ENCODE assay signal across 11 mouse cellular contexts in genomic region chr15:12857840-12858516, GRCm38 (mm10). TPM values are rescaled to one million over a fixed set of nuclear protein-coding genes. Genes with fewer than 3 reads are reported as not detected.
DNase-seq lines count a peak whose midpoint lies in the region; ATAC-seq and TF ChIP-seq lines count a peak whose summit lies in the region.
"Had no signal": no experiment of that assay in that cellular context is flagged by ENCODE, and none has a peak within 500 bp of the region (broad histone marks: within the 10 kb centered on the region; RNA-seq: fewer than 3 reads in every experiment).

No protein-coding gene starts in this region.

- H3K4me1 ChIP-seq in heart, adult 2 months (ENCODE audit: control insufficient read depth, insufficient read depth, low read length): no peaks in the 10 kb centered on the region
- no peaks in the 10 kb centered on the region for H3K4me1 ChIP-seq in lung, embryonic 14.5 days (ENCODE audit: insufficient read depth)
- H3K4me1 ChIP-seq: hindbrain, embryonic 15.5 days had no signal

- H3K9me3 ChIP-seq in lung, embryonic 14.5 days (ENCODE audit: low read depth, low read length): no peaks in the 10 kb centered on the region
- H3K9me3 ChIP-seq: hindbrain, embryonic 15.5 days had no signal

- intact Hi-C loops in heart, adult 2 months (cut with DNase I): no loop called here
- intact Hi-C loops in heart, postnatal 10 days (cut with DNase I): no loop called here

- no peaks in the 10 kb centered on the region for H3K79me2 ChIP-seq in heart, adult 2 months (replicated peaks; ENCODE audit: control insufficient read depth, insufficient read depth, low read length)

- no peak for TF ChIP-seq EP300 in heart, adult 2 months (IDR thresholded peaks at IDR 0.05; ENCODE audit: insufficient read depth, low read depth, low read length)

- no peak for TF ChIP-seq POLR2A in heart, adult 2 months (IDR thresholded peaks at IDR 0.05; ENCODE audit: insufficient read depth, low read depth, low read length)

- no peak overlapping the region for H3K4me3 ChIP-seq in heart, adult 2 months
- no peak overlapping the region for H3K4me3 ChIP-seq in lung, embryonic 14.5 days (ENCODE audit: low read depth, low read length)
- H3K4me3 ChIP-seq: hindbrain, embryonic 15.5 days had no signal

- no peaks in the 10 kb centered on the region for H3K27me3 ChIP-seq in heart, adult 2 months (ENCODE audit: control insufficient read depth, insufficient read depth, low read length)
- no peaks in the 10 kb centered on the region for H3K27me3 ChIP-seq in lung, embryonic 14.5 days (ENCODE audit: insufficient read depth, low read length)
- H3K27me3 ChIP-seq: hindbrain, embryonic 15.5 days had no signal

- H3K36me3 ChIP-seq in heart, adult 2 months (ENCODE audit: control insufficient read depth, insufficient read depth, low read length): no peaks in the 10 kb centered on the region
- peaks cover 90% of the 10 kb centered on the region for H3K36me3 ChIP-seq in lung, embryonic 14.5 days (ENCODE audit: insufficient read depth)

- no peak overlapping the region for H3K4me2 ChIP-seq in lung, embryonic 14.5 days
- H3K4me2 ChIP-seq: hindbrain, embryonic 15.5 days had no signal

- peak; percentile 63 for DNase-seq in heart, adult 11 months
- no peak for DNase-seq in heart, adult 2 months
- DNase-seq in lung, embryonic 14.5 days: no peak
- no peak for DNase-seq in lung, adult 18-20 months
- peak; percentile 11 to 15 for DNase-seq in heart, postnatal 10 days
- DNase-seq in left cerebral cortex, adult 18-20 months (ENCODE audit: low spot score in 2 of 2): no peak
- DNase-seq in retina, postnatal 1 day: no peak
- DNase-seq: kidney, postnatal 10 days had no signal

- WGBS in heart, adult 2 months: 65% methylated on average over 12 of the region's 12 CpGs
- WGBS in lung, embryonic 14.5 days: 86% methylated on average over 12 of the region's 12 CpGs

- no peak overlapping the region for H3K9ac ChIP-seq in heart, adult 2 months (ENCODE audit: low read depth, low read length)
- H3K9ac ChIP-seq in lung, embryonic 14.5 days: no peak overlapping the region
- H3K9ac ChIP-seq: hindbrain, embryonic 15.5 days had no signal

- H3K27ac ChIP-seq in heart, adult 2 months: no peak overlapping the region
- no peak overlapping the region for H3K27ac ChIP-seq in lung, embryonic 14.5 days (ENCODE audit: low read depth)
- H3K27ac ChIP-seq: hindbrain, embryonic 15.5 days; macrophage had no signal

- TF ChIP-seq CTCF in heart, adult 2 months (IDR thresholded peaks at IDR 0.05): no peak
- no peak for TF ChIP-seq CTCF in lung, embryonic 14.5 days (IDR thresholded peaks at IDR 0.05; ENCODE audit: low read depth)

- peak; percentile 38; the same call in 1 of the 2 replicates for ATAC-seq in lung, embryonic 14.5 days (ENCODE audit: insufficient read depth)
- peak; percentile 91 for ATAC-seq in megakaryocyte progenitor cell, adult 5-6 weeks (replicated peaks; ENCODE audit: poor library complexity)

RNA-seq across cellular contexts. Expression of gene Drosha, which starts 33.4 kb away (rescaled TPM):
- total RNA-seq in heart, adult 2 months (2021): 10 to 100 TPM; 37.8 to 43.1 TPM
- 13.4 and 14.9 TPM in 2 replicates for polyA plus RNA-seq in heart, adult 2 months (2012; rRNA removed)
- 42.3 TPM in 2 replicates for polyA plus RNA-seq in lung, embryonic 14.5 days (2014; fragmentation: Nextera tagmentation; extraction: Ambion mirVana)
- total RNA-seq in heart, postnatal 10 days (2021): 10 to 100 TPM; 31.2 to 33.5 TPM
- 35.1 and 40.4 TPM in 2 replicates for total RNA-seq in megakaryocyte progenitor cell, adult 5-6 weeks (2015)
- total RNA-seq in megakaryocyte progenitor cell, adult 5-6 weeks (2017): 19.7 and 21.7 TPM in 2 replicates
- total RNA-seq in left cerebral cortex, adult 18-20 months (2021): 10 to 100 TPM; 87.5 to 90.5 TPM

RNA-seq across cellular contexts. Expression of gene 6030458C11Rik, which starts 33.5 kb away (rescaled TPM):
- 10 to 100 TPM; 13.2 to 14.1 TPM for total RNA-seq in heart, adult 2 months (2021)
- 7.3 and 11.5 TPM in 2 replicates for polyA plus RNA-seq in heart, adult 2 months (2012; rRNA removed)
- polyA plus RNA-seq in lung, embryonic 14.5 days (2014; fragmentation: Nextera tagmentation; extraction: Ambion mirVana): 35.0 and 35.1 TPM in 2 replicates
- total RNA-seq in heart, postnatal 10 days (2021): 10 to 100 TPM; 14.7 to 16.6 TPM
- total RNA-seq in megakaryocyte progenitor cell, adult 5-6 weeks (2015): 14.6 and 16.6 TPM in 2 replicates
- total RNA-seq in megakaryocyte progenitor cell, adult 5-6 weeks (2017): 23.6 and 24.9 TPM in 2 replicates
- total RNA-seq in left cerebral cortex, adult 18-20 months (2021): 10 to 100 TPM; 24.5 to 26.1 TPM

Comparison
In these comparisons a context has a peak if more than half of its experiments do, and no peak if none do; other contexts are left out.
1. DNase-seq: peak in heart, adult 11 months (single experiment) and heart, postnatal 10 days (2 of 2); none in heart, adult 2 months (0 of 2), lung, embryonic 14.5 days (single experiment), lung, adult 18-20 months (0 of 2), left cerebral cortex, adult 18-20 months (0 of 2) and retina, postnatal 1 day (single experiment).